Mouse (Mus musculus): ENCODE data around the gene Glipr1l3. TPM values are rescaled to one million over a fixed set of nuclear protein-coding genes. Genes with fewer than 3 reads are reported as not detected.
A peak's percentile ranks its signal among the peaks of the same experiment; 100 is the strongest.
"Not testable (repeated sequence)": the region's sequence is repeated elsewhere in the genome, so short reads cannot be mapped to it uniquely, and the experiment has no call there.

The Glipr1l3 gene
- polyA plus RNA-seq (2014; fragmentation: Nextera tagmentation; extraction: Ambion mirVana) = not detected in 2 replicates

GRCm38 (mm10) chr10:112159882-112160560, at the start of gene Glipr1l3:
Gene Glipr1l3, minus strand, starts transcription at chr10:112160327.
- not testable (repeated sequence) for H3K9ac ChIP-seq (ENCODE audit: low read depth, low read length); H3K36me3 ChIP-seq (ENCODE audit: control insufficient read depth, insufficient read depth, low read length); H3K4me1 ChIP-seq (ENCODE audit: control insufficient read depth, insufficient read depth, low read length); H3K27me3 ChIP-seq (replicated peaks; ENCODE audit: control insufficient read depth, insufficient read depth, low read length); H3K9me3 ChIP-seq (ENCODE audit: control insufficient read depth, low read length); H3K27ac ChIP-seq (replicated peaks; ENCODE audit: low read depth, low read length); H3K4me3 ChIP-seq (ENCODE audit: low read depth, low read length)
- WGBS = 23% methylated on average over 15 of the region's 15 CpGs
- peak; percentile 95 for DNase-seq (ENCODE audit: low spot score)
- ATAC-seq (ENCODE audit: low read depth) = peak; percentile 89
- peak within 1 kb of the TSS; percentile 20; the same call in 1 of the 2 replicates for H3K4me2 ChIP-seq (ENCODE audit: low read depth, low read length)

GRCm38 (mm10) chr10:112203463-112203862, 43.3 kb upstream of the Glipr1l3 start:
- H3K36me3 ChIP-seq (ENCODE audit: control insufficient read depth, insufficient read depth, low read length) = no peaks in the 10 kb centered on the region
- no peak overlapping the region for H3K9ac ChIP-seq (ENCODE audit: low read depth, low read length)
- H3K27me3 ChIP-seq (replicated peaks; ENCODE audit: control insufficient read depth, insufficient read depth, low read length) = no peaks in the 10 kb centered on the region
- H3K9me3 ChIP-seq (ENCODE audit: control insufficient read depth, low read length) = no peaks in the 10 kb centered on the region
- ATAC-seq (ENCODE audit: low read depth) (peak; percentile 80), DNase-seq (ENCODE audit: low spot score) (peak; percentile 78)
- H3K4me3 ChIP-seq (ENCODE audit: low read depth, low read length) = no peak overlapping the region
- H3K4me1 ChIP-seq (ENCODE audit: control insufficient read depth, insufficient read depth, low read length) = no peaks in the 10 kb centered on the region
- H3K27ac ChIP-seq (replicated peaks; ENCODE audit: low read depth, low read length) = no peak overlapping the region
- WGBS = 47% methylated on average over 2 of the region's 2 CpGs
- no peak overlapping the region for H3K4me2 ChIP-seq (ENCODE audit: low read depth, low read length)

- H3K9ac ChIP-seq (ENCODE audit: low read depth, low read length); H3K27me3 ChIP-seq (replicated peaks; ENCODE audit: control insufficient read depth, insufficient read depth, low read length); H3K4me2 ChIP-seq (ENCODE audit: low read depth, low read length); DNase-seq (ENCODE audit: low spot score); H3K36me3 ChIP-seq (ENCODE audit: control insufficient read depth, insufficient read depth, low read length); H3K4me1 ChIP-seq (ENCODE audit: control insufficient read depth, insufficient read depth, low read length); H3K27ac ChIP-seq (replicated peaks; ENCODE audit: low read depth, low read length); H3K4me3 ChIP-seq (ENCODE audit: low read depth, low read length); H3K9me3 ChIP-seq (ENCODE audit: control insufficient read depth, low read length); ATAC-seq (ENCODE audit: low read depth): not testable (repeated sequence)
- 84% methylated on average over 2 of the region's 2 CpGs for WGBS
These were observed 33.8 kb upstream of the Glipr1l3 start for GRCm38 (mm10) chr10:112193919-112194318.

- H3K9ac ChIP-seq (ENCODE audit: low read depth, low read length); H3K4me2 ChIP-seq (ENCODE audit: low read depth, low read length); ATAC-seq (ENCODE audit: low read depth); DNase-seq (ENCODE audit: low spot score); H3K4me1 ChIP-seq (ENCODE audit: control insufficient read depth, insufficient read depth, low read length); H3K27ac ChIP-seq (replicated peaks; ENCODE audit: low read depth, low read length); H3K4me3 ChIP-seq (ENCODE audit: low read depth, low read length); H3K36me3 ChIP-seq (ENCODE audit: control insufficient read depth, insufficient read depth, low read length); H3K9me3 ChIP-seq (ENCODE audit: control insufficient read depth, low read length); H3K27me3 ChIP-seq (replicated peaks; ENCODE audit: control insufficient read depth, insufficient read depth, low read length): not testable (repeated sequence)
- WGBS = 31% methylated on average over 12 of the region's 13 CpGs
These were observed 16.9 kb upstream of the Glipr1l3 start for GRCm38 (mm10) chr10:112177027-112177426.

GRCm38 (mm10) chr10:112163168-112163766, 3.1 kb upstream of the Glipr1l3 start, which contains the start of gene Caps2:
Gene Caps2, plus strand, starts transcription at chr10:112163621.
- Histone ChIP-seq H3K36me3 (ENCODE audit: control insufficient read depth, insufficient read depth, low read length) (no peaks in the 10 kb centered on the region), H3K4me2 (ENCODE audit: low read depth, low read length) (no peak within 1 kb of the TSS; the same call in 1 of the 2 replicates), H3K27me3 (replicated peaks; ENCODE audit: control insufficient read depth, insufficient read depth, low read length) (no peaks in the 10 kb centered on the region), H3K9me3 (ENCODE audit: control insufficient read depth, low read length) (no peaks in the 10 kb centered on the region), H3K4me3 (ENCODE audit: low read depth, low read length) (no peak within 1 kb of the TSS), H3K27ac (replicated peaks; ENCODE audit: low read depth, low read length) (no peak within 1 kb of the TSS), H3K9ac (ENCODE audit: low read depth, low read length) (no peak within 1 kb of the TSS), H3K4me1 (ENCODE audit: control insufficient read depth, insufficient read depth, low read length) (no peaks in the 10 kb centered on the region)
- DNase-seq (ENCODE audit: low spot score) = peak; percentile 76
- 29% methylated on average over 4 of the region's 4 CpGs for WGBS
- ATAC-seq (ENCODE audit: low read depth) = peak; percentile 80

GRCm38 (mm10) chr10:112139834-112140233, 20.3 kb downstream of the Glipr1l3 start:
- Histone ChIP-seq H3K4me1 (ENCODE audit: control insufficient read depth, insufficient read depth, low read length) (no peaks in the 10 kb centered on the region), H3K27me3 (replicated peaks; ENCODE audit: control insufficient read depth, insufficient read depth, low read length) (no peaks in the 10 kb centered on the region), H3K27ac (replicated peaks; ENCODE audit: low read depth, low read length) (no peak overlapping the region), H3K9me3 (ENCODE audit: control insufficient read depth, low read length) (no peaks in the 10 kb centered on the region), H3K9ac (ENCODE audit: low read depth, low read length) (no peak overlapping the region), H3K4me2 (ENCODE audit: low read depth, low read length) (no peak overlapping the region), H3K36me3 (ENCODE audit: control insufficient read depth, insufficient read depth, low read length) (no peaks in the 10 kb centered on the region), H3K4me3 (ENCODE audit: low read depth, low read length) (no peak overlapping the region)
- DNase-seq (ENCODE audit: low spot score) = no peak
- 61% methylated on average over 2 of the region's 2 CpGs for whole genome bisulfite sequencing
- no peak for ATAC-seq (ENCODE audit: low read depth)

- no peak for ATAC-seq (ENCODE audit: low read depth)
- Histone ChIP-seq H3K36me3 (ENCODE audit: control insufficient read depth, insufficient read depth, low read length) (no peaks in the 10 kb centered on the region), H3K9me3 (ENCODE audit: control insufficient read depth, low read length) (no peaks in the 10 kb centered on the region), H3K4me2 (ENCODE audit: low read depth, low read length) (peak overlapping the region; percentile 49), H3K4me1 (ENCODE audit: control insufficient read depth, insufficient read depth, low read length) (no peaks in the 10 kb centered on the region), H3K4me3 (ENCODE audit: low read depth, low read length) (peak overlapping the region; percentile 30), H3K27ac (replicated peaks; ENCODE audit: low read depth, low read length) (no peak overlapping the region), H3K27me3 (replicated peaks; ENCODE audit: control insufficient read depth, insufficient read depth, low read length) (no peaks in the 10 kb centered on the region), H3K9ac (ENCODE audit: low read depth, low read length) (peak overlapping the region; percentile 46)
- 40% methylated on average over 6 of the region's 6 CpGs for WGBS
- no peak for DNase-seq (ENCODE audit: low spot score)
These were observed 21.2 kb downstream of the Glipr1l3 start for GRCm38 (mm10) chr10:112138871-112139430.

GRCm38 (mm10) chr10:112138050-112138870, 21.9 kb downstream of the Glipr1l3 start:
- 17% methylated on average over 9 of the region's 9 CpGs for WGBS
- peak overlapping the region; percentile 49 for H3K4me2 ChIP-seq (ENCODE audit: low read depth, low read length)

More at GRCm38 (mm10) chr10:112138050-112138870, 21.9 kb downstream of the Glipr1l3 start:
- H3K27ac ChIP-seq (replicated peaks; ENCODE audit: low read depth, low read length) = no peak overlapping the region
- peak overlapping the region; percentile 46 for H3K9ac ChIP-seq (ENCODE audit: low read depth, low read length)
- peak overlapping the region; percentile 30 for H3K4me3 ChIP-seq (ENCODE audit: low read depth, low read length)
- no peaks in the 10 kb centered on the region for H3K9me3 ChIP-seq (ENCODE audit: control insufficient read depth, low read length)
- H3K27me3 ChIP-seq (replicated peaks; ENCODE audit: control insufficient read depth, insufficient read depth, low read length) = no peaks in the 10 kb centered on the region
- ATAC-seq (ENCODE audit: low read depth) = peak; percentile 81; the same call in 1 of the 2 replicates
- H3K36me3 ChIP-seq (ENCODE audit: control insufficient read depth, insufficient read depth, low read length) = no peaks in the 10 kb centered on the region
- DNase-seq (ENCODE audit: low spot score) = peak; percentile 90
- H3K4me1 ChIP-seq (ENCODE audit: control insufficient read depth, insufficient read depth, low read length) = no peaks in the 10 kb centered on the region

Data from embryonic facial prominence, embryonic 14.5 days (tissue).